Mouse (Mus musculus) neural tube, embryonic 14.5 days (tissue): ENCODE data around the gene Nmur1. TPM values are rescaled to one million over a fixed set of nuclear protein-coding genes. Genes with fewer than 3 reads are reported as not detected.

Source experiments
- ATAC-seq: fragments of 200-750 bp; cut with Nextera tagmentation; 2 replicates; pipeline ENCODE4 v1.8.0; 2017; ENCODE audit warnings: low read depth, mild to moderate bottlenecking, moderate TSS enrichment, moderate library complexity
- H3K27ac ChIP-seq: fragments of 300-500 bp; sonication (generic); 2 replicates; pipeline ENCODE4 v1.5.1; 2014; ENCODE audit warnings: low read depth, mild to moderate bottlenecking, control low read depth, low read length, moderate library complexity, mixed read lengths
- H3K27me3 ChIP-seq: fragments of 300-500 bp; sonication (generic); 2 replicates; pipeline ENCODE4 v1.6.1; 2014; ENCODE audit warnings: low read length; ENCODE audit not compliant: control insufficient read depth, insufficient read depth
- H3K36me3 ChIP-seq: fragments of 300-500 bp; sonication (generic); 2 replicates; pipeline ENCODE4 v1.6.1; 2014; ENCODE audit warnings: low read length, mixed read lengths; ENCODE audit not compliant: control insufficient read depth, insufficient read depth
- H3K4me1 ChIP-seq: fragments of 300-500 bp; sonication (generic); 2 replicates; pipeline ENCODE4 v1.6.1; 2014; ENCODE audit warnings: low read length; ENCODE audit not compliant: control insufficient read depth, insufficient read depth
- H3K4me2 ChIP-seq: fragments of 300-500 bp; sonication (generic); 2 replicates; pipeline ENCODE4 v1.6.1; 2014; ENCODE audit warnings: mild to moderate bottlenecking, low read depth, low read length, control low read depth
- H3K4me3 ChIP-seq: fragments of 300-500 bp; sonication (generic); 2 replicates; pipeline ENCODE4 v1.5.1; 2014; ENCODE audit warnings: low read depth, low read length, control low read depth, mixed read lengths
- H3K9ac ChIP-seq: fragments of 300-500 bp; sonication (generic); replicated peaks from 2 replicates; pipeline ENCODE4 v1.6.1; 2014; ENCODE audit warnings: low read depth, mild to moderate bottlenecking, control low read depth, low read length, mixed read lengths
- H3K9me3 ChIP-seq: fragments of 300-500 bp; sonication (generic); 2 replicates; pipeline ENCODE4 v1.6.1; 2016; ENCODE audit warnings: low read length; ENCODE audit not compliant: control insufficient read depth
- WGBS: fragments of 180-500 bp; shearing (Covaris S2); extraction: QIAGEN DNeasy Blood & Tissue Kit; methylation state at CpG from one replicate; pipeline ENCODE4 v1.1.7; 2014; 5-methylcytosine and 5-hydroxymethylcytosine counted together
- polyA plus RNA-seq: library from polyadenylated mRNA; unstranded; fragments of >200 nt; fragmentation: Nextera tagmentation; extraction: Ambion mirVana; gene quantifications from 2 replicates; pipeline ENCODE4 v1.2.1, GENCODE M21; 2014

Gene Nmur1
- polyA plus RNA-seq, 1 experiment from 2014 or later: not detected

- ATAC-seq: no peak
- WGBS: 89% methylated on average over 3 of the region's 3 CpGs
Measured at GRCm38 (mm10) chr1:86349201-86349600, 76.8 kb downstream of the Nmur1 start.

DNA sequence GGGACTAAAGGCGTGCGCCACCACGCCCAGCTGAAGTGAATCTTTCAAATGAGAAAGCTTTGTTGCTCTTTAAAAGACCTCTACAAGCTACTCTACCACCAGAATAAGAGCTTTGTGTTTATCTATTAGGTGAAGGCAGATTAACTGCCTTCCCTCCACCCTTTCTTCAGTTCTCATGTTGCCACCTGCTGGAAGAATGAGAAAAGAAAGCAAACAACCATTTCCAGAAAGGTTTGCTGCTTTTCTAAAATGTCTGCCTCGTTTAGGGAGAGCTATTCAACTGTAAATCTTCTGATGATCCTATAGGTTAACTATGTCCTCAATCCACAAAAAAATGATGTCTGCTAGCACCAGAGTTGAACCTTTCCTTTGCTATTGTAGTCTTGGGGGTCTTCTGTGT, 77.2 kb downstream of the Nmur1 start:
- Histone ChIP-seq H3K27me3 (no peaks in the 10 kb centered on the region), H3K4me1 (no peaks in the 10 kb centered on the region), H3K9me3 (no peaks in the 10 kb centered on the region), H3K4me3 (no peak overlapping the region), H3K27ac (no peak overlapping the region), H3K4me2 (no peak overlapping the region), H3K9ac (no peak overlapping the region), H3K36me3 (peaks cover 50% of the 10 kb centered on the region)
- WGBS: 54% methylated on average over 4 of the region's 4 CpGs
- no peak for ATAC-seq

More at GRCm38 (mm10) chr1:86349201-86349600, 76.8 kb downstream of the Nmur1 start:
- Histone ChIP-seq H3K36me3 (peaks cover 54% of the 10 kb centered on the region), H3K27me3 (no peaks in the 10 kb centered on the region), H3K4me2 (no peak overlapping the region), H3K9me3 (no peaks in the 10 kb centered on the region), H3K4me3 (no peak overlapping the region), H3K4me1 (no peaks in the 10 kb centered on the region), H3K27ac (no peak overlapping the region), H3K9ac (no peak overlapping the region)

GRCm38 (mm10) chr1:86348083-86348482, 77.9 kb downstream of the Nmur1 start:
- Histone ChIP-seq H3K4me1 (no peaks in the 10 kb centered on the region), H3K9me3 (no peaks in the 10 kb centered on the region), H3K4me3 (no peak overlapping the region), H3K4me2 (no peak overlapping the region), H3K36me3 (peaks cover 43% of the 10 kb centered on the region), H3K9ac (no peak overlapping the region), H3K27me3 (no peaks in the 10 kb centered on the region), H3K27ac (no peak overlapping the region)
- ATAC-seq: no peak
- 65% methylated on average over 1 of the region's 1 CpGs for WGBS

DNA sequence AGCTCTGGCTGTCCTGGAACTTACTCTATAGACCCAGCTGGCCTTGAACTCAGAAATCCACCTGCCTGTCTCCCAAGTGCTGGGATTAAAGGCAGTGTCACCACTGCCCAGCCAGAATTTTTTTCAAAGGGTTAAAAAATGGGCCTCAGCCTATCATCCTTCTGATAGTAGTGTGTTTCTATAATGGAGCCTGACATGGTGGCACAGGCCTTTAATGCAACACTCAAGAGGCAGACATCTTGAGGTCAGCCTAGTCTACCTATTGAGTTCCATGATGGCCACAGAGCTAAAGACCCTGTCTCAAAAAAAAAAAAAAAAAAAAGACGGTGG, 78.3 kb downstream of the Nmur1 start:
- H3K4me2 ChIP-seq: no peak overlapping the region
- H3K27ac ChIP-seq: no peak overlapping the region
- WGBS: 50% methylated on average over 1 of the region's 1 CpGs
- no peak for ATAC-seq
- H3K4me3 ChIP-seq: no peak overlapping the region
- H3K9me3 ChIP-seq: no peaks in the 10 kb centered on the region
- peaks cover 40% of the 10 kb centered on the region for H3K36me3 ChIP-seq
- no peaks in the 10 kb centered on the region for H3K4me1 ChIP-seq
- no peaks in the 10 kb centered on the region for H3K27me3 ChIP-seq
- no peak overlapping the region for H3K9ac ChIP-seq

GRCm38 (mm10) chr1:86346851-86347715, 78.9 kb downstream of the Nmur1 start:
- 84% methylated on average over 3 of the region's 3 CpGs for whole genome bisulfite sequencing
- Histone ChIP-seq H3K4me2 (no peak overlapping the region), H3K36me3 (peaks cover 35% of the 10 kb centered on the region), H3K4me3 (no peak overlapping the region), H3K27ac (no peak overlapping the region), H3K27me3 (no peaks in the 10 kb centered on the region), H3K4me1 (no peaks in the 10 kb centered on the region), H3K9me3 (no peaks in the 10 kb centered on the region), H3K9ac (no peak overlapping the region)
- ATAC-seq: no peak

GRCm38 (mm10) chr1:86345956-86346355, 80.1 kb downstream of the Nmur1 start:
- Histone ChIP-seq H3K36me3 (peaks cover 24% of the 10 kb centered on the region), H3K9ac (no peak overlapping the region), H3K4me2 (no peak overlapping the region), H3K9me3 (no peaks in the 10 kb centered on the region), H3K27me3 (no peaks in the 10 kb centered on the region), H3K27ac (no peak overlapping the region), H3K4me3 (no peak overlapping the region), H3K4me1 (no peaks in the 10 kb centered on the region)
- ATAC-seq: no peak
- 98% methylated on average over 4 of the region's 4 CpGs for WGBS

GRCm38 (mm10) chr1:86345069-86345468, 81.0 kb downstream of the Nmur1 start:
- Histone ChIP-seq H3K9me3 (no peaks in the 10 kb centered on the region), H3K36me3 (peaks cover 15% of the 10 kb centered on the region), H3K27ac (no peak overlapping the region), H3K4me1 (no peaks in the 10 kb centered on the region), H3K9ac (no peak overlapping the region), H3K4me2 (no peak overlapping the region), H3K4me3 (no peak overlapping the region), H3K27me3 (no peaks in the 10 kb centered on the region)
- no peak for ATAC-seq
- 93% methylated on average over 4 of the region's 4 CpGs for WGBS

GRCm38 (mm10) chr1:86343969-86344861, 81.8 kb downstream of the Nmur1 start:
- Histone ChIP-seq H3K9me3 (no peaks in the 10 kb centered on the region), H3K27ac (no peak overlapping the region), H3K4me3 (no peak overlapping the region), H3K36me3 (peaks cover 7% of the 10 kb centered on the region; the same call in 1 of the 2 replicates), H3K4me2 (no peak overlapping the region), H3K27me3 (no peaks in the 10 kb centered on the region), H3K4me1 (no peaks in the 10 kb centered on the region), H3K9ac (no peak overlapping the region)
- no peak for ATAC-seq
- WGBS: 77% methylated on average over 4 of the region's 4 CpGs

GRCm38 (mm10) chr1:86343087-86343645, 82.9 kb downstream of the Nmur1 start:
- no peaks in the 10 kb centered on the region for H3K36me3 ChIP-seq
- H3K27me3 ChIP-seq: no peaks in the 10 kb centered on the region
- no peaks in the 10 kb centered on the region for H3K9me3 ChIP-seq
- H3K27ac ChIP-seq: no peak overlapping the region
- H3K4me3 ChIP-seq: no peak overlapping the region
- H3K4me2 ChIP-seq: no peak overlapping the region
- H3K9ac ChIP-seq: no peak overlapping the region
- H3K4me1 ChIP-seq: no peaks in the 10 kb centered on the region
- no peak for ATAC-seq
- WGBS: 94% methylated on average over 1 of the region's 1 CpGs
